Mouse (Mus musculus) layer of hippocampus, postnatal 14 days (tissue): ENCODE measurements around the gene Cela3a. TPM values are rescaled to one million over a fixed set of nuclear protein-coding genes. Genes with fewer than 3 reads are reported as not detected.
"Not testable (repeated sequence)": the region's sequence is repeated elsewhere in the genome, so short reads cannot be mapped to it uniquely, and the experiment has no call there.

Experiments used
- DNase-seq, 2 experiments: peaks; one replicate each; pipeline ENCODE4 v3.0.0; 2021 to 2022; ENCODE audit warnings: low spot score in 2 of 2, mixed read lengths in 1 of 2
- total RNA-seq, 2 experiments: library from RNA; stranded (reverse); gene quantifications; 2 replicates each; pipeline ENCODE4 v1.2.3; 2021

Cela3a gene
- total RNA-seq, 2 experiments from 2014 or later, result not detected

DNA sequence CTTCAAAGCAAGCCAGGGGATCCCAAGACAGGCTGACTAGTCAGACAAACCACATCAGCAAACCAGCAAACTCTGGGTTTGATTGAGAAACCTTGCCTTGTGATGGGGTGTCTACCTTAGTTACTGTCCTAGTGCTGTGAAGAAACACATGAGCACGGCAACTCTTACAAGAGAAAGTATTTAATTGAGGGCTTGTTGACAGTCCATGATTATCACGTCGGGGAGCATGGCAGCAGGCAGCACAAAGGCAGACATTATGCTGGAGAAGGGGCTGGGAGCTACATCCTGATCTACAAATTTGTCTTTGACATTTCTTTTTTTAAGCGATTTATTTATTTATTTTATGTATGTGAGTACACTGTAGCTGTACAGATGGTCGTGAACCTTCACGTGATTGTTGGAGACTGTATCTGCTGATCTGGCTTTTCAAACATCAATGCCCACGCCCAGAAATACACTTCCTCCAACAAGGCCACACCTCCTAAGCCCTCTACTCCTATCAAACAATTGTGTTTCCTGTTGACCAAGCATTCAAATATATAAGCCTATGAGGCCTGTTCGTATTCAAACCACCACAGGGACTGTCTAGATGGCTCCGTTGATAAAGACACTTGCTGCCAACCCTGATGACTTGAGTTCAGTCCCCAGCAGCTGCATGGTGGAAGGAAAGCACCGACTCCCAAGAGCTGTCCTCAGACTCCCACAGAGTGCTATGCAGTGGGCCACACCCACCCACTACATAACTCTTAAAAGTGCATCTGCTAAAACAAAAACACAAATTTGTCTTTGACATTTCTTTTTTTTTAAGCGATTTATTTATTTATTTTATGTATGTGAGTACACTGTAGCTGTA is 8.3 kb upstream of the Cela3a start:
- no peak for DNase-seq

DNA sequence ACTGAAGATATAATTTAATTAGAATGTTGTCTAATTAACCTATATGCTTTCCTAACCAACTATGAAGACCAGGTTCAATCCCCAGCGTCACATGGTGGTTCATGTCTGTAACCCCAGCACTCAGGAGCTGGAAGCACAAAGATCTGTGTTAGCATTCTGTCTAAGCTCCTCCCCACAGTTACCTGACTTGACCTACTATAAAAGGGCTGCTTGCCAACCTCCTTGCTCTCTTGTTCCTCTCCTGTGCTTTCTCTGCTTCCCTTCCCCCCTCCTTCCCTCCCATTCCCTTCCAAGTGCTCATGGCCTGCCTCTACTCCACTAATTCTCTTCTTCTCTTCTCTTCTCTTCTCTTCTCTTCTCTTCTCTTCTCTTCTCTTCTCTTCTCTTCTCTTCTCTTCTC is 5.3 kb upstream of the Cela3a start:
- no peak for DNase-seq

DNA sequence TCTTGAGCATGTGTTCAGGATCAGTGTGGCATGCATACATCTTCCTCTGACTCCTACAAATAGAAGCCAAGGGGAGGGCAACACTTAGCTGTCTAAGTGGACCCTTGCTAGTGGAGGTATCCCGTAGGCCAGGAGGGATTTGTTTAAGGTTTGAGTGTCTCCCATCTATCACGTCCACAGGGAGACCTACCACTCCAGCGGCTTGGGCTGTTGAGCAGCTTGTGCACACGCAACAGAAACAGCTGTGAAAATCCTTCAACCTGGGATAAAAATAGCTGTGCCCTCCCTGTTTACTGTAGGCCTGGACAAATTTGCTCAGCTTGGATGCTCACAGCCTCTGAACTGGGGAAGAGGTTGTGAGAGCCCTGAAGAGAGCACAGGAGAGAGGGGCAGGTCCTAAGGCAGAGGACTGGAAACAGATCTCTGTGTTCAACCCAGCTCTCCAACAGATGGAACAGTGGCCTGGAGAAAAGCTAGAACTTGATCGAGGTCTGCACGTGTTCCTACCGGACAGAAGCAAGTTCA is 2.7 kb upstream of the Cela3a start:
- not testable (repeated sequence) for DNase-seq

DNA sequence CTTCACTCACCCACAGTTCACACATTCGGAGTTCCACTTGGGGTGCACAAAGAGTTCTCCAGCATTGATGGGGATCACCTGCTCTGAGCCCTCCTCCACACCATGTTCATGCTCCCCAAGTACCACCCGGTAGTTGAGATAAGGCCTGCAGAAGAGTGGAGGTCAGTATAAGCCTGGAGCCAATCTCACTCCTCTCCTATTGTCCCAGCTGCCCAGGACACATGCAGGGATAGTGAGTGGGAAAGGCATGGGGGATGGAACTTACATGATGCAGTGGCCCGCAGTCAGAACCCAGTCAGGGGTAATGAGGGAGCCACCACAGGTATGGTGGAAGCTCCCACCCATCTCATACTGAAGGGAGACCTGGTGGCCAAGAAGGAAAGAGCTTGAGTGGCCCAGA is 4.0 kb downstream of the Cela3a start:
- DNase-seq, result no peak

DNA sequence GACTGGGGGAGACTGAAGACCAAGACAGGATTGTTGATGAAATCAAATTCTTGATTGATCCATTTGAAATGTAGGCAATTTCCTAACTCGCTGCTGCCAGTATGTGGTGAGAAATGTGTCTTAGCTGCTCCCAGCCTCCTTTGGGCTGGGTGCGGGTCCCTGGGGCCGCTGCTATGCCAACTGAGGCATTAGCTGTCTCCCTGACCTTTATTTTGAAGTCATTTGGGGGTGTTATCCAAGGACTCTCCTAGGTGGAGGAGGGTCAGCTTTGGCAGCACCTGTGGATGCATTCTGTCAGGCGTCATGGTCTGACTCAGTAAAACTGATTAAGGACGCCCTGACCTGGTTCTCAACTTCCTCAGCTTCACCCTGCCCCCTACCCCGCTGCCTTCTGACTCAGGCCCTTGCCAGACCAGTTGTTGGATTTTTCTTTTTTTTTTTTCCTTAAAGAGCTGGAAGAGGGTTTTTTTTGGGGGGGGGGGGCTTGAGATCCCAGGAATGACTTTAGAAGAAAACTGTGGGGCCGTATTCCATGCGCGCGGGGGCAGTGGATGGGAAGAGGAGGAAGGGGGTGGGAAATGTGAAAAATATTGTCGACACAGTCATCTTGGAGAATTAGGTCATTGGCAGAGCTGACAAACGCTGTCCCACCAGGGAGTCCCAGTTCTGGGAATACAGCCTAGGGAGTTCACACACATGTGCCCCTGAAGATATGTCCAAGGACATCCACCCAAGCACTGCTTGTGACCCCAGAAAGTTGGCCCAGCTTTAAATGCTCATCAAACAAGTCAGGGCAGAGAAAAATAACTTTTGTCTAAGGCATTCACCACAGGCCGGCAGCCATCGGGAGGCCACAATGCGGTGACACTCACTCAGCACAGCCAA is 12.7 kb downstream of the Cela3a start:
- DNase-seq, result no peak

DNA sequence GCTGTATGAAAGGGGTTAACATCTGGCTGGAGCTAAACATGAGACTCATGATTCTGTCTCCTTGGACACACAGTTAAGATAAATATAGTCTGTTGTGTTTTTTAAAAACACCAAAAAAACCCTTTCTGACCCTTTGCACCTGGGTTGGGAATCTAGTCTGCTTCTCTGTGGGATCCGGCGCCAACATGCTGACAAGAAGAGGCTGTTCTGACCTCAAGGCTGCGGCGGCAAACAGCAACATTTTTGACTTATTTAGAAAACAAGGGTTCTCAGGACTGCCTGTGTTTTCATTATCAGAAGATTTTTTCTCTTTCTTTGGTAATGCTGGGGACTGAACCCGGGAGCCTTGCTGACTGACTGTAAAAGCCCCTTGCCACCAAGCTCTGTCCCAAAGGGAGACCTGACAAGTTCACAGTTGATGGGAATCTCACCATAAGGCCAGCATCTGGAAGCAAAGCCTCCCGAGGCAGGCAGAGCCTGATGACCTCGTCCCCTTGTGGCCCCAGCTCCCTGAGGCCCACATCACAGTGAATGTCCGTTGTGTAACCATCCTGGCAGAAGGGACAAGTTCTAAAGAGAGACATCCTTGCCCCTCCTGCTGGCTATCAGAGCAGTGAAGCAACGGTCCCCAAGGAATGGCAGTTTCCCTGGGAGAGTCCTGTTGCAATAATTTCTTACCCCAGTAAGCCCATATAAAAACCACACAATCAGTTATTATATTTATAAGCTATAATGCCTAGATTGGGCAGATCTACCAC is 16.0 kb downstream of the Cela3a start:
- DNase-seq, result no peak

DNA sequence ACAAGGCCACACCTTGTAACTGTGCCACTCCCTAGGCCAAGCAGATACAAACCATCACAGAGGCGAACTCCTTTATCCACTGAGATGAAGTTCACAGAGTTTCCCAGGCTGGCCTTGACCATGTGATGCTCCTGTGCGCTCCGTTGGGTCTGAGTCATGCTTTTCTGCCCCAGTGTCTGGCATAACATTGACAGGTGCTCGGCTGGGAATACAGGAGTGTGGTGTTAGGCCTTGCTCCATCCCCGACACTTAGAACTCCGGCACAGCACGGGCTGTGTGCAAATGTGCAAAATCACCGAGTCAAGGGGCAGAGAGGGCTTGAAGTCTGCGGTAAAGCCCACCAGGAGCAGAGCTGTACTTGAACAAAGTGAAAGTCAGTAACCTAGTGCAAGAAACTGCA is 16.7 kb downstream of the Cela3a start:
- no peak for DNase-seq

DNA sequence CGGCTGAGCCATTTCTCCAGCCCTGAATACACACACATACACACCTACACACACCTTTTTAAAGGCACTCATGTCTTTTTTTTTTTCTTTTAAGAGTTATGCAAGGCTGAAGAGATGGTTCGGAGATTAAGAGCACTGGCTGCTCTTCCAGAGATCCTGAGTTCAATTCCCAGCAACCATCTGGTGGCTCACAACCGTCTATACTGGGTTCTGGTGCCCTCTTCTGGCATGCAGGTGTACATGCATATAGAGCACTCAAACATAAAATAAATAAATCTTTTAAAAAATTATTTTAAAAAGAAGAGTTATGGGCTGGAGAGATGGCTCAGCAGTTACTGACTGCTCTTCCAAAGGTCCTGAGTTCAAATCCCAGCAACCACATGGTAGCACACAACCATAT is 18.3 kb downstream of the Cela3a start:
- no peak for DNase-seq

DNA sequence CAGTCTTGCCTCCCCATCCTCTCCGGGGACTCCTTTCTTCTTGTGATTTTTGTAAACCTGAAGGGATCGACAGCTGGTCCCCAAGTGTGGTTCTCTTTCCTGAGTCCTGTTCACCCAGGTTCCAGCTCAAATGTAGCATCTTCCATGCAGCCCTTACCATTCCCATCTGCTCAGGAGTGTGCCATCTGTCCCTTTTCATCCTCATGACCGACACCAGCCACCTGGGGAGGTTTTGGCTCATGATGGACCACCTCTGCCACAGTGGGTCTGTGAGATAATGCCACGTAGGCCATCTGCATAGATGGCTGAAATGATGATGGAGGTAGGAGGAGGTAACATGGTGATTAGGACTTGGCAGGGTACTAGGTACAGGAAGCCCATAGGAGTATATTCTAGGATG is 19.4 kb downstream of the Cela3a start:
- no peak for DNase-seq

DNA sequence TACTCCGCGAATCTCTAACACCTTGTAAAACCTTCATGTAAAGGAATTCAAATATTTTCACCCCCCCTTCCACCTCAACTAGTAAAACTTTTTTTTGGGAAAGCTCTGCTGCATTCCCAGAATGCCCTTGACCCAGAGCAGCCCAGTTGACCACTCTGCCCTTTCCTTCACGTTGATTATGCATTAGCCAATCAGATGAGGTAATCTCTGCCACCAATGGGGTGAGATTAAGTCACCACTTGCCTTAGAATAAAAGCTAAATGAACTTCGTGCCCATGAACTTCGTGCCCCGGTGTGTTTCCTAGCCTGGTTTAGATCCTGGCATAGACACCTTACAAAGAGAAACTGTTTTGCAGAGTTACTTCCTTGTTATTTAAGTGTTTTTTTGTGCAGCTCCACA is 20.6 kb downstream of the Cela3a start:
- DNase-seq, result no peak

DNA sequence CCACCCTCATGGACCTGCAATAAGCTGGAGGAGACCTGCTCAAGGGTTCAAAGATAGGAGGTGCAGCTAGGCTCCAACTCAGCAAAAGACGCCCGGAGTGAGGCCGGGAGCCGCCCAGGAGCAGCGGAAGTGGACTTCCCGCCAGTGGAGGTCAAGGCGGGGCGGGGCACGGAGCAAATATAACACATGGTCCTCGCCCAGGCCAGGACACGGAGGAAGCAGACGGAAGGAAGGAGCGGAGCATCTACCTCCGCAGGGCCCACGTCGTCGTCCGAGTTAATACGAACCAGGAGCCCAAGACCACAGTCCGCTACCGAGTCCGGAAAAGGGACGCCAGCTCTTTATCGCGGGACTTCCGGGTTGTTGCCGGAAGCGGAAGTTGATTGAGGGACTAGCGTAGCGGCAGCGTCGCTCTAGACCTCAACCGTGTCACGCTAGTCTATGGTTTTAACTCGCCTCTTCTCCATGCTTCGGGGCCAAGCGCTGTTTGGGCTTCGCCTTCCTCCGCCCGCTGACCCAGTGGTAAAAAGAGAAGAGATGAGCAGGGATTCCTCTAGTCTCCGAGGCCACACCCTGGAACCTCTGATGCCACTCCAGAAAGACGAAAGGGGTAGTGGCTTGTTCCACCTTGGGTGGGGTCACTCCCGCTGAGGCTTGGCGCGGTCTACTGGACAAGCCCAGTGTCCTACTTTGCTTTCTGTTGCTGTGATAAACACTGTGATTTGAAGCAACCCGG is 21.4 kb downstream of the Cela3a start:
- DNase-seq, result peak; percentile 88 to 91

DNA sequence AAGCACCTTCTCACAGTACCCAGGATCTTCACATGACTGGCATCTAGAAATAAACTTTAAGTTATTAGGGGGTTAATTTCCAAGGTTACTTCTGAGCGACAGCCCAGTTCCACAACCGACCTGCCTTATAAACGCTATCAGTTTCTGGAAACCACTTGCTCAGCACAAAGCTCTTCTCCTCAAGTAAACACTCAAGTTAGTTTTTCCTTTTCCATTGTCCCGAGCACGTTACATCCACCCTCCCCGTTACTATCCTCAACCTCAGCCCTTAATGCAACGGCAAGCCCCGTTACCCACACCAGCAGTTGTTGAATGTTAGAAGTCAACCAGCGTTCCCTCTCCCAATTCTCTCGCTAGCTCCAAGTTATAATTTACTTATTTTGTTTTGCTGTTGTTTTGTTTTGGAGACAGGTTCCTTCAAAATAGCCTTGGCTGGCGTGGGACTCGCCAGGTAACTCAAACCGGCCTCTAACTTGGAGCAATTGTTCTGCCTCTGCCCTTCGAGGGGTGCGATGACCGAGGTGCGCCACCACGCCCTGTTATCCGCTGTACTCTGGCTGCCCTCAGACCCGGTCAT is 22.0 kb downstream of the Cela3a start:
- DNase-seq, result no peak

DNA sequence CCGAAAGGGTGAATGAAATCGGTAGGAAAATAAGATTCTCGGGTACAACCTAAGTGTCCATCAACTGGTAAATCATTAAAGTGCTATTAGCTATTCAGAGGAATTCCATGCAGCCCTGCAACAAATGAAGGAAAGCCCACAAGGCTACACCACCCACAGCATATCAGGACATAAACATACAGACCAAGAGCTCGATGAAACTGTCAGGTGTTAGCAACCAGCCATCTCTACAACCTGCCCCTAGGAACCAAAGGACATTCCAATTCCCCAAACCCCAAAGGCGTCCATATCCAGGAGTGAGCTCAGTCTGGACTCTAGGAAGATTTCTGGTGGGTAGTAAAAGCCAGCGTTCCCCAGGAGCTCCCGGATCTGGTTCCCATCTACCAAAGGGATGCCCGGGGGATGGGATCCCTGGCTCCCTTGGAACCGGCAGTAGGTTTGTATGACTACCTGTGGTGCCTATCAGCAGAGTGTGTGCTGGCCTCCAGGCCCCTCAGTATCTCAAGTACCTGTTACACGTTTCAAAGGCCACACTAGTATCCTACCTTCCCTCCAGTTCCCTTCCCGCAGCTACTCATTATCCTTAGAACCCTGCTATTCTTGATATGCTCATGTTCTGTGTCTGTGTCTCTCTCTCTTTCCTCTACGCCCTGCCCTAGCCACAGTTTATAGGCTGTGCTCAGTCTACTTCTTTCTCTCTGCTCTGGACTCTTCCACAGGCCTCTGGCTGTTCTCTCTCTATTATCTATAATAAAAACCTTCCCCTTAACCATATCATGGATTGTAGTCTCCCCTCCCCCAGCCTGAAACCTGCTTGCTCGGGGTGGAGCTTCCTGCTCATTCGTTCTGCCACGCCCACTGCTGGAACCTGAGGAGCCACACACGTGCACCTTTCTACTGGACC is 28.6 kb downstream of the Cela3a start:
- no peak for DNase-seq

DNA sequence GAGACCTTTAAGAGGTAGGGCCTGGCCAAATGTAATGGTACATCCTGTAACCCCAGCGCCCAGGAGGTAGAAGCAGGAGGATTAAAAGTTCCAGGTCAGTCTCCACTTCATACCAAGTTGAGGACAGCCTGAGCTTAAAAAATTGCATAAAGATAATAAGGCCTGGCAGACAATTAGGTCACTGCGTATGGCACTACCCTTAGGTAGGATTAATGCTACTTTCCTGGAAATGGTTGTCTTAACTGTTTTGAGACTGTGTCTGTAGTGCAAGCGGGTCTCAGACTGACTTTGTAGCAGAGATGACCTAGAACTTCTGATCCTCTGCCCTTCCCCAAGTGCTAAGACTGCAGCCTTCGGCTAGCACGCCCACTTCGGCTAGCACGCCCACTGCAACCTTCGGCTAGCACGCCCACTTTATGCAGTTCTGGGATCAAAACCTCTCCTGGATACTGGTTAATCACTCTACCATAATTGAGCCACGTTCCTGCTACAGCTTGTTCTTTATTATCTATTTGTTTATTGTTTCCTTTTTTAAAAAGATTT is 29.8 kb downstream of the Cela3a start:
- DNase-seq, result no peak

DNA sequence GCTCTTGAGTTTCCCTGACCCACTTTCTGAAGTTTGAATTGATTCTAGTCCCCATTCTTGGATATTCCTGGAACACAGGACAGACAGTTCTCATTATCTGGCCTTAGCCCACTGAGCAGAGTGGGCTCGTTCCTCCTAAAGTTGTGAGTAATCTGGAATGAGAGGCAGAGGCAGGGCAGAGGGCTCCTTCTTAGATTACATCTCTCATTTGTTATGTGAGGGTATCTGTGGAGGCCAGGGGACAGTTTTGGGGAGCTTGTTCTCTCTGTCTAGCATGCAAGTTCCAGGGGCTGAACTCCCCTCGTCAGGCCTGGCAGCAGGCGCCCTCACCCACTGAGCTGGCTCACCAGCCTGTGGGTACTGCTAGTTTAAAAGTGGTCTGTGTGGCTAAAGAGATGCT is 30.5 kb downstream of the Cela3a start:
- no peak for DNase-seq

DNA sequence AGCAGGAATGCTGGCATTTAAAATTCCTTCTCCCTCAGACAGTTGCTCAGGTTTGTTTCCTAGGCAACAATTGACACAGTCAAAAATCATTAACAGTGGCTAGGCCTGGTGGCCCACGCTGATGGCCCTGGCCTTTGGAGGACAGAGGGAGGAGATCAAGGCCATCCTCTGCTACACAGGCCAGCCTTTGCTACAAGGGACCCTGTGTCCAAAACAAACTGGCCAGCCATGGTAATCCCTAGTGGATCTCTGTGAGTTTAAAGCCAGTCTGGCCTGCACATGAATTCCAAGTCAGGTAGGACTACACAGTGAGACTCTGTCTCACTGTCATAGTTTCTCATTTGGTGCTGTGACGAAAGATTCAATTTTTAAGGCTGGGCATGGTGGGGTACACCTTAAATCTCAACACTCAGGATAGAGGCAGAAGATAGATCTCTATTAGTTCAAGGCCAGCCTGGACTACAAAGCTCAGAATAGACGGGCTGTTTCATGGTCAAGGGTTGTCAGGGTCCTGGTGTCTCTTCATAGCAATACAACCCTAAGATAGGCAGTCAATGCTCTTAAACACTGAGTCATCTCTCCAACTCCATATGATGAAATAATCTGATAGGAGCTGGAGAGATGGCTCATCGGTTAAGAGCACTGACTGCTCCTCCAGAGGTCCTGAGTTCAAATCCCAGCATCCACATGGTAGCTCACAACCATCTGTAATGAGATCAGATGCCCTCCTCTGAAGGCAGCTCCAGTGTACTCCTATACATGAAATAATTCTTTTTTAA is 31.9 kb downstream of the Cela3a start:
- DNase-seq, result no peak

DNA sequence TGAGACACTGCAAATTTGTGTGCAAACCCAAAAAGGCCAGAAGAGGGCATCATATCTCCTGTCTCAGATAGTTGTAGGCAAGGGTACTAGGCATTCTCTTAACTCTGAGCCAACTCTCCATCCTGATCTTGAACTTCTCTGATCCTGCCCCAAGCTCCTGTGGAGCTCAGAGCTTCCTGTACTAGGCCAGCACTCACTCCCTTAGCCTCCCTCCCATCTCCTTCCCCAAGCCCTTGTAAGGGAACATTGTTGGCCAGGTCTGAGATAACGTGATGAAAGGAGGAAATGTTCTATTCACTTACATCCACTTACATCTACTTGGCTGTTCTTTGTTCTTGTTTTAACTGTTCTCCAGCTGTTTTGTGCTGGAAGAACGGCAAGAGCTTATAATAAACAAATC is 32.8 kb downstream of the Cela3a start:
- no peak for DNase-seq
